ENCODE assay signal across 18 mouse cellular contexts in genomic region chr8:111250111-111250510, GRCm38 (mm10).
"Had no signal": no experiment of that assay in that cellular context is flagged by ENCODE, and none has a peak within 500 bp of the region (broad histone marks: within the 10 kb centered on the region; RNA-seq: fewer than 3 reads in every experiment).

No protein-coding gene starts in this region.

- H3K4me2 ChIP-seq: lung, embryonic 14.5 days; midbrain, embryonic 12.5 days; neural tube, embryonic 13.5 days; neural tube, embryonic 15.5 days had no signal

- ATAC-seq: midbrain, embryonic 16.5 days had no signal

- H3K4me3 ChIP-seq: midbrain, embryonic 12.5 days; myocyte; neural tube, embryonic 13.5 days; neural tube, embryonic 15.5 days had no signal

- H3K36me3 ChIP-seq: midbrain, embryonic 12.5 days; neural tube, embryonic 13.5 days; neural tube, embryonic 15.5 days had no signal

- H3K9me3 ChIP-seq: midbrain, embryonic 12.5 days; neural tube, embryonic 13.5 days; neural tube, embryonic 15.5 days had no signal

- H3K4me1 ChIP-seq: midbrain, embryonic 12.5 days had no signal

- H3K27me3 ChIP-seq: midbrain, embryonic 12.5 days; neural tube, embryonic 13.5 days; neural tube, embryonic 15.5 days had no signal

- H3K9ac ChIP-seq: lung, embryonic 14.5 days; midbrain, embryonic 12.5 days; neural tube, embryonic 13.5 days; neural tube, embryonic 15.5 days had no signal

- DNase-seq: lung, adult 18-20 months; lung, embryonic 14.5 days; lung, postnatal 10 days; lung, postnatal 4 days; midbrain, embryonic 14.5 days; retina, postnatal 1 day; right cerebral cortex, adult 18-20 months; right cerebral cortex, postnatal 25 days; right cerebral cortex, postnatal 4 days; spleen, adult 18-20 months; thymus, adult 18-20 months; thymus, postnatal 14 days; thymus, postnatal 36 days had no signal

- H3K27ac ChIP-seq: midbrain, embryonic 12.5 days; neural tube, embryonic 13.5 days; neural tube, embryonic 15.5 days had no signal
